Mouse (Mus musculus) heart, adult 2 months (tissue): ENCODE measurements around the gene Tenm4.

Source experiments
- CTCF ChIP-seq: fragments of 200-600 bp; IDR thresholded peaks from 2 replicates; pipeline ENCODE4 v1.8.1; 2022; ENCODE audit warnings: antibody characterized with exemption, mild to moderate bottlenecking, moderate library complexity
- EP300 ChIP-seq: fragments of 200-500 bp; IDR thresholded peaks from 2 replicates; pipeline ENCODE4 v1.6.1; 2011; ENCODE audit warnings: low read depth, low read length, control low read depth; ENCODE audit not compliant: insufficient read depth
- POLR2A ChIP-seq: fragments of 200-500 bp; IDR thresholded peaks from 2 replicates; pipeline ENCODE4 v1.6.1; 2011; ENCODE audit warnings: mild to moderate bottlenecking, low read depth, low read length, control low read depth; ENCODE audit not compliant: insufficient read depth

GRCm38 (mm10) chr7:96706531-96706930 lies 535.5 kb downstream of the Tenm4 start:
- TF ChIP-seq CTCF = no peak
- no peak for TF ChIP-seq EP300
- no peak for TF ChIP-seq POLR2A
